Mouse (Mus musculus) embryonic facial prominence, embryonic 15.5 days (tissue): ENCODE data around the gene Havcr2. TPM values are rescaled to one million over a fixed set of nuclear protein-coding genes. Genes with fewer than 3 reads are reported as not detected.
A peak's percentile ranks its signal among the peaks of the same experiment; 100 is the strongest.
"Not testable (repeated sequence)": the region's sequence is repeated elsewhere in the genome, so short reads cannot be mapped to it uniquely, and the experiment has no call there.

Experiments
- ATAC-seq: fragments of 200-750 bp; cut with Nextera tagmentation; 2 replicates; pipeline ENCODE4 v1.8.0; 2017; ENCODE audit warnings: low read depth, moderate TSS enrichment; ENCODE audit not compliant: insufficient number of reproducible peaks, low FRiP score, low TSS enrichment
- H3K27ac ChIP-seq: fragments of 300-500 bp; sonication (generic); replicated peaks from 2 replicates; pipeline ENCODE4 v1.5.1; 2015; ENCODE audit warnings: mild to moderate bottlenecking, inconsistent platforms
- H3K27me3 ChIP-seq: fragments of 300-500 bp; sonication (generic); 2 replicates; pipeline ENCODE4 v1.6.1; 2015; ENCODE audit warnings: inconsistent platforms
- H3K36me3 ChIP-seq: fragments of 300-500 bp; sonication (generic); 2 replicates; pipeline ENCODE4 v1.6.1; 2015; ENCODE audit warnings: mild to moderate bottlenecking, inconsistent platforms
- H3K4me1 ChIP-seq: fragments of 300-500 bp; sonication (generic); 2 replicates; pipeline ENCODE4 v1.6.1; 2015; ENCODE audit warnings: inconsistent platforms
- H3K4me2 ChIP-seq: fragments of 300-500 bp; sonication (generic); replicated peaks from 2 replicates; pipeline ENCODE4 v1.6.1; 2015; ENCODE audit warnings: mild to moderate bottlenecking, inconsistent platforms
- H3K4me3 ChIP-seq: fragments of 300-500 bp; sonication (generic); replicated peaks from 2 replicates; pipeline ENCODE4 v1.5.1; 2015; ENCODE audit warnings: mild to moderate bottlenecking, inconsistent platforms
- H3K9ac ChIP-seq: fragments of 300-500 bp; sonication (generic); 2 replicates; pipeline ENCODE4 v1.6.1; 2015; ENCODE audit warnings: inconsistent platforms
- H3K9me3 ChIP-seq: fragments of 300-500 bp; sonication (generic); replicated peaks from 2 replicates; pipeline ENCODE4 v1.6.1; 2016; ENCODE audit warnings: inconsistent platforms
- whole genome bisulfite sequencing: fragments of 180-500 bp; shearing (Covaris S2); methylation state at CpG from one replicate; pipeline ENCODE4 v1.1.7; 2015; 5-methylcytosine and 5-hydroxymethylcytosine counted together
- polyA plus RNA-seq: library from polyadenylated mRNA; unstranded; fragments of >200 nt; fragmentation: Nextera tagmentation; extraction: Ambion mirVana; gene quantifications from 2 replicates; pipeline ENCODE4 v1.2.1, GENCODE M21; 2015

Havcr2 gene
- 0.21 TPM in 2 replicates for polyA plus RNA-seq

GRCm38 (mm10) chr11:46454453-46455045 is at the start of gene Havcr2:
TSS of gene Havcr2 (plus strand) at chr11:46454935.
- no peak within 1 kb of the TSS for H3K9ac ChIP-seq
- no peaks in the 10 kb centered on the region for H3K9me3 ChIP-seq
- no peaks in the 10 kb centered on the region for H3K4me1 ChIP-seq
- no peak for ATAC-seq
- H3K27ac ChIP-seq: no peak within 1 kb of the TSS
- H3K4me2 ChIP-seq: no peak within 1 kb of the TSS
- no peaks in the 10 kb centered on the region for H3K27me3 ChIP-seq
- 67% methylated on average over 6 of the region's 6 CpGs for WGBS
- no peak within 1 kb of the TSS for H3K4me3 ChIP-seq
- H3K36me3 ChIP-seq: no peaks in the 10 kb centered on the region

- H3K27ac ChIP-seq: no peak overlapping the region
- H3K4me2 ChIP-seq: no peak overlapping the region
- 75% methylated on average over 16 of the region's 16 CpGs for WGBS
- no peak overlapping the region for H3K4me3 ChIP-seq
- no peaks in the 10 kb centered on the region for H3K27me3 ChIP-seq
- no peak for ATAC-seq
- H3K9me3 ChIP-seq: no peaks in the 10 kb centered on the region
- H3K4me1 ChIP-seq: no peaks in the 10 kb centered on the region
- H3K36me3 ChIP-seq: no peaks in the 10 kb centered on the region
- H3K9ac ChIP-seq: no peak overlapping the region
Observed at GRCm38 (mm10) chr11:46404986-46405385, 49.7 kb upstream of the Havcr2 start.

- H3K4me2 ChIP-seq: no peak overlapping the region
- no peak overlapping the region for H3K9ac ChIP-seq
- no peak overlapping the region for H3K4me3 ChIP-seq
- ATAC-seq: no peak
- H3K27me3 ChIP-seq: no peaks in the 10 kb centered on the region
- no peaks in the 10 kb centered on the region for H3K4me1 ChIP-seq
- no peaks in the 10 kb centered on the region for H3K36me3 ChIP-seq
- H3K27ac ChIP-seq: no peak overlapping the region
- 36% methylated on average over 10 of the region's 10 CpGs for WGBS
- H3K9me3 ChIP-seq: no peaks in the 10 kb centered on the region
Observed at GRCm38 (mm10) chr11:46406721-46407120, 48.0 kb upstream of the Havcr2 start.

GRCm38 (mm10) chr11:46410018-46410563 is 44.6 kb upstream of the Havcr2 start:
- no peaks in the 10 kb centered on the region for H3K9me3 ChIP-seq
- H3K4me3 ChIP-seq: no peak overlapping the region
- 49% methylated on average over 2 of the region's 2 CpGs for WGBS
- no peaks in the 10 kb centered on the region for H3K4me1 ChIP-seq
- H3K27ac ChIP-seq: no peak overlapping the region
- H3K4me2 ChIP-seq: no peak overlapping the region
- ATAC-seq: 0 out of 2 replicates have a peak, but pooled peaks have one; percentile 63
- H3K27me3 ChIP-seq: no peaks in the 10 kb centered on the region
- H3K36me3 ChIP-seq: no peaks in the 10 kb centered on the region
- H3K9ac ChIP-seq: no peak overlapping the region

GRCm38 (mm10) chr11:46418438-46418837 is 36.3 kb upstream of the Havcr2 start:
- ATAC-seq: no peak
- H3K4me1 ChIP-seq: 0 out of 2 replicates have a peak, but pooled peaks cover 4% of the 10 kb centered on the region
- H3K27ac ChIP-seq: no peak overlapping the region
- no peak overlapping the region for H3K4me3 ChIP-seq
- WGBS: 42% methylated on average over 1 of the region's 1 CpGs
- H3K9ac ChIP-seq: no peak overlapping the region
- no peak overlapping the region for H3K4me2 ChIP-seq
- no peaks in the 10 kb centered on the region for H3K27me3 ChIP-seq
- no peaks in the 10 kb centered on the region for H3K9me3 ChIP-seq
- no peaks in the 10 kb centered on the region for H3K36me3 ChIP-seq

GRCm38 (mm10) chr11:46418860-46419259 is 35.9 kb upstream of the Havcr2 start:
- no peak for ATAC-seq
- Histone ChIP-seq H3K9me3 (no peaks in the 10 kb centered on the region), H3K4me2 (no peak overlapping the region), H3K4me1 (0 out of 2 replicates have a peak, but pooled peaks cover 4% of the 10 kb centered on the region), H3K27ac (no peak overlapping the region), H3K36me3 (no peaks in the 10 kb centered on the region), H3K27me3 (no peaks in the 10 kb centered on the region), H3K9ac (no peak overlapping the region), H3K4me3 (no peak overlapping the region)
- WGBS: 44% methylated on average over 5 of the region's 5 CpGs

- no peak overlapping the region for H3K9ac ChIP-seq
- H3K27ac ChIP-seq: no peak overlapping the region
- H3K4me2 ChIP-seq: no peak overlapping the region
- H3K4me1 ChIP-seq: 0 out of 2 replicates have a peak, but pooled peaks cover 4% of the 10 kb centered on the region
- no peaks in the 10 kb centered on the region for H3K36me3 ChIP-seq
- 78% methylated on average over 8 of the region's 8 CpGs for WGBS
- ATAC-seq: no peak
- H3K27me3 ChIP-seq: no peaks in the 10 kb centered on the region
- H3K4me3 ChIP-seq: no peak overlapping the region
- no peaks in the 10 kb centered on the region for H3K9me3 ChIP-seq
Observed at GRCm38 (mm10) chr11:46421086-46421888, 33.4 kb upstream of the Havcr2 start.

- H3K4me2 ChIP-seq, H3K27ac ChIP-seq, H3K4me1 ChIP-seq, H3K9ac ChIP-seq, ATAC-seq, H3K27me3 ChIP-seq, H3K36me3 ChIP-seq, H3K4me3 ChIP-seq, H3K9me3 ChIP-seq: not testable (repeated sequence)
- WGBS: 38% methylated on average over 4 of the region's 4 CpGs
Observed at GRCm38 (mm10) chr11:46428131-46428530, 26.6 kb upstream of the Havcr2 start.

GRCm38 (mm10) chr11:46430123-46430522 is 24.6 kb upstream of the Havcr2 start:
- Histone ChIP-seq H3K27ac (no peak overlapping the region), H3K4me1 (no peaks in the 10 kb centered on the region), H3K4me2 (no peak overlapping the region), H3K9ac (no peak overlapping the region), H3K36me3 (no peaks in the 10 kb centered on the region), H3K9me3 (no peaks in the 10 kb centered on the region), H3K27me3 (no peaks in the 10 kb centered on the region), H3K4me3 (no peak overlapping the region)
- ATAC-seq: no peak
- WGBS: 90% methylated on average over 2 of the region's 2 CpGs

- no peak overlapping the region for H3K4me2 ChIP-seq
- H3K36me3 ChIP-seq: no peaks in the 10 kb centered on the region
- H3K4me3 ChIP-seq: no peak overlapping the region
- no peaks in the 10 kb centered on the region for H3K27me3 ChIP-seq
- no peak overlapping the region for H3K9ac ChIP-seq
- H3K4me1 ChIP-seq: 0 out of 2 replicates have a peak, but pooled peaks cover 3% of the 10 kb centered on the region
- no peaks in the 10 kb centered on the region for H3K9me3 ChIP-seq
- peak; percentile 47; the same call in 1 of the 2 replicates for ATAC-seq
- no peak overlapping the region for H3K27ac ChIP-seq
- 16% methylated on average over 3 of the region's 3 CpGs for WGBS
Observed at GRCm38 (mm10) chr11:46431129-46431528, 23.6 kb upstream of the Havcr2 start.

GRCm38 (mm10) chr11:46435363-46435762 is 19.4 kb upstream of the Havcr2 start:
- Histone ChIP-seq H3K9ac (no peak overlapping the region), H3K36me3 (0 out of 2 replicates have a peak, but pooled peaks cover 3% of the 10 kb centered on the region), H3K4me3 (no peak overlapping the region), H3K9me3 (no peaks in the 10 kb centered on the region), H3K27me3 (no peaks in the 10 kb centered on the region), H3K27ac (no peak overlapping the region), H3K4me1 (peaks cover 7% of the 10 kb centered on the region; the same call in 1 of the 2 replicates), H3K4me2 (no peak overlapping the region)
- no peak for ATAC-seq
